Mouse (Mus musculus) lung, postnatal 25 days (tissue): ENCODE results near the gene Vsig10.
"Not testable (repeated sequence)": the region's sequence is repeated elsewhere in the genome, so short reads cannot be mapped to it uniquely, and the experiment has no call there.

Source experiments
- DNase-seq: peaks from one replicate; pipeline ENCODE4 v3.0.0; 2022; ENCODE audit warnings: low spot score

The Vsig10 gene

DNA sequence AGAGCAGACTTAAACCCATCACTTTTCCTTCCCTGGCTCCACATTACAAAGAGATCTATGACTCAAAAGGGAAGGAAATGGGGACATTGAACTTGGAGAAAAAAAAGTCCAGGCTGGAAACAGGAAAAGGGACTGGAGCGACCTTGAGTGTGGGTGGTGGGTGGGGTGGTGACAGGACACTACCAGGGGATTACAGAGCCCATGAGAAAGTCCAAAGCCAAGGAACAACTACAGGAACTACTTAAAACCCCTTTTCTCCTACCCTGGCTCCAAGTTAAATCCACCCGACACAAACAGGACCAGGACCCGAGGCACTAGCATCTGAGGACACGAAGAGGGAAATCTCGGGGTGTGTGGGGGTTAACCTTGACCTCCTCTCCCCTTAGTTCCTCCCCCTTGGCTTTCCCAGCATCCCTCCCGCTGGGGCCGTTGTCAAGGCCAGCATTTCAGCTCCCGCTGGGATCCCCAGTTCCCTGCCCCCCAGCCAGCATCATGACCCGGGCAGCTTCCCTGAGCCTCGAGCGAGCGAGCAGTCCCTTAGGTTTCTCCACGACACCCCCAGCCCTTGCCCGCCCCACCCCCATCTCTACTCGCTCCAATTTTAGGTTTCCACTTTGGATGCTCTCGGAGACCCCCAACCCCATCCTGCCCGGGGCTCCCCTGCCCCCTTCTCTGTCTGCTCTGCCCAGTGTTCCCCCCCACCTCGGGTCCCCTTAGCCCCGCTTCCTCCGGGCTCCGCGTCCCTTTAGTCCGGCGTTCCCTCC is 37.7 kb downstream of the Vsig10 start:
- DNase-seq: peak; percentile 30

DNA sequence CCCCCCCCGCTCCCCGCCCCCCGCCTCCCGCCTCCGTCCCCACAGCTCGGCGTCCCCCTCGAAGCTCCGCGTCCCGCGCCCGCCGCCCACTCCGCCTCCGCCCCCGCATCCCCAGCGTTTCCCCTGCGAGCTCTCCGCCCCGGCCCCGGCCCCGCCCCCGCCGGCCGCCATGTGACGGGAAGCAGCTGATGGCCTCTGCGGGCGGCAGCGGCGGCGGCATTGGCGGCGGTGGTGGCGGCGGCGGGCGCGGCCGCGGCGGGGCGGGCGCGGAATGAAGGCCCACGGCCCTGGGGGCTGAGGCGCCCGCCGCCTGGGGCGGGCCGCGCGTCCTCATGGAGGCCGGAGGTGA is 38.2 kb downstream of the Vsig10 start, which contains the start of gene Wsb2:
Gene Wsb2 (plus strand): TSS at position 176 of the 349 bp plus-strand sequence.
- peak; percentile 87 for DNase-seq

DNA sequence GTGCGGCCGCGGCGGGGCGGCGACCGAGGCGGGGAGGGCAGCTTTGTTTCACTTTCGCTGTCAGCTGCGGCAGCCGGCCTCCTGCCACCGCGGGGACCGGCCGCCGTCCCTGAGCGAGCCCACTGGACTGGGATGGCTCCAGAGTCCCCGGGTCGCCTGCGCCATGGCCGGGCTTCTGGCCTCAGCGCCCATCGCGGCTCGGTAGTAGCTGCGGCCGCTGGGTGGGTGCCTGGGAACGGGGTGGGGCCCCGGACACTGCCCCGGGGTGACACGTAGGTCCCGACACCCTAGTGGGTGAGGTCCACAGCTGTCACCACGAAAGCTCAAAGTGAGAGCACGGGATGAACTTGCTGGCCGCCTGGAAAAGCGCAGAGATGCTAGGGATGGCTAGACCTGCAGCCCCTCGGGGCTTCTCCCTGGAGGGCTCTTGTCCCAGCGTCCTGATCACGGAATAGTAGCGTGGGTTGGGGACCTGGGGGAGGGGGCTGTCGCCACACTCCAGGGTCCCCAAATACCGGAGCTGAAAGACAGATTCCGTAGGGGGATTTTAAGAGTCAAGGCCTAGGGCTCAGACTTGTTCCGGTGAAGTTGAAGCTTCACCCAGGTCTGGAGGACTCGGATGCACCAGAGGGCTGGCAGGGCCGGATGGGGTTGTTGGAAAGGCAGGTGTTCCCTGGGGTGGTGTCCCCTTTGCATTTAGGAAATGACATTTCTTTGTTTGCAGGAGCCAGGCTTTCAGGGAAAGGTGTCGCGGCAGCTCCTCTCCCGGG is 38.8 kb downstream of the Vsig10 start:
- no peak for DNase-seq

DNA sequence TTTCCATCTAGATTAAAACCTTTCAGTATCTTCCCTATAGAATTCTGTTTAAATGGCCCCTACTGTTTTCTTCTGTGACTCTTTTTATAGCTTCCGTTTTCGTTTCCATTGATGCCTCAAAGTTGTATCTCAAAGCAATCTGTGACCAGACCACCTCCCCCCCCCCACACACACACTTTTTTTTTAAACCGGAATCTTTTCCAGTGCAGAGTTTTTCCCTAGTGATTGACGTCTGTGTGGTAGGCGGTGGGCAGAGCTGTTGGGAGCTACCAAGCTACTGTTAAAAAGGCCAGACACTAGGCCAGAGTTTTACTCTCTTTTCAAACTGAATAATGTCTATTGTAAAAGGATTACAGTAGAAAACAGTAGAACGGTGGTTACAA is 39.4 kb downstream of the Vsig10 start:
- no peak for DNase-seq

DNA sequence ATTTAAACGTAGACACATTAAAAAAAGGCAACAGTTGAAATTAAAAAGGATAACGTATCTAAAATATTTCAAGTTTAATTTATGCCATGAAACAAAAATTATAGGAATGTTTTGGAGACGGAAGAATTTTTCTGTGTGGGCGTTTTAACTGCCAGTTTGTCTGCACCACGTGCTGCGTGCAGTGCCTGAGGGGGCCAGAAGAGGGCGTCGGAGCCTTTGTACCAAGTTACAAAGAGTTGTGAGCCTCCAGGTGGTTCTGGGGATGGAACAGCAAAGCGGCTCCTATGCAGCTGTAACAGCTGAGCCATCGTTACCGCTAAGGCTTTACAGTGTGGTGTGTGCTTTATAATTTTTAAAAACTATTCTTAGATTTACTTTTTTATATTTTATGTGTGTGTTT is 39.8 kb downstream of the Vsig10 start:
- peak; percentile 64 for DNase-seq

DNA sequence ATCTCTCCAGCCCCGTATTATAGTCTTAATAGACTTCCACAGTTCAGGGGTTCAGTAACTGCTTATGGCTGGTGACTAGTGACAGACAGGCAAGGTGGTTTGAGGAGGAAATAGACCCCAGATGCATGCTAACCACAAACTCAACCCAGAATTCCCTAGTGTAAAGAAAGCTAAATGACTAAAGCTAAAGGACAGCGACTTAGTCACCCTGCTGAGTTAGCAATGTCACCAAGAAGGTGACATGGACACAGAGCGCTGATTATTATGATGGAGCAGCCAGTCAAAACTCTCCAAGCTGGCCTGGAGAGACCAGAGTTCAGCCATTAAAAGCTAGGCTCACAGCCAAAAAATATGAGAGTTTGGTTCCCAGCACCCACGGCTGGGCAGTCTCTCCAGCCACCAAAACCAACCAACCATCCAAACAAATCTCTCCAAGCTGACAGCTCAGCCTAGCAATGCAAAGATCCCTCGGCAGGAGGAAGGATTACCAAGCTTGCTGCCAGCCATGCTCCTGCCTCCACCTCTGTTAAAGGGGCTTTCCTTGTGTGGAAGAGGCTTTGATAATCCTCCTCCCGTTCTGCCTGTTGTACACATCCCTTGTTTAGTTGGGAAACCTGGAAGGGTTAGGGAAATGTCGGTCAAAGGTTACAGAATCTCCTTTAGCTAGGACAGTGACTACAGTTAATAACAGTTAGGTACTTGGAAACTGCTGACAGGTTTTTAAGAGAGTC is 40.8 kb downstream of the Vsig10 start:
- DNase-seq: no peak

DNA sequence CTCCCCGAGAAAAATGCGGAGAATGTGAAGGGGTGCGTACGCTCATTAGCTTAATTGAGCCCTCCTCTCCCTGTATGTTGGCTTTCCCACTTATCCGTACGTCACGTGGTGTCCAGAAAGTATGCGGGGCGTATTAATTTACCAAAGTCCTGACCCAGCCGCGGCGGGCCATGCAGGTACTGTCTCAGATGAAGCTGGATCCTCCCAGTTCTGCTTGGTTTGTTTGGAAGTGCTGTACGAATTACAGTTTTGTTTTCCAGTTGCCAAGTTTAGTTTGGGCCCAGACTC is 41.3 kb downstream of the Vsig10 start:
- peak; percentile 58 for DNase-seq

DNA sequence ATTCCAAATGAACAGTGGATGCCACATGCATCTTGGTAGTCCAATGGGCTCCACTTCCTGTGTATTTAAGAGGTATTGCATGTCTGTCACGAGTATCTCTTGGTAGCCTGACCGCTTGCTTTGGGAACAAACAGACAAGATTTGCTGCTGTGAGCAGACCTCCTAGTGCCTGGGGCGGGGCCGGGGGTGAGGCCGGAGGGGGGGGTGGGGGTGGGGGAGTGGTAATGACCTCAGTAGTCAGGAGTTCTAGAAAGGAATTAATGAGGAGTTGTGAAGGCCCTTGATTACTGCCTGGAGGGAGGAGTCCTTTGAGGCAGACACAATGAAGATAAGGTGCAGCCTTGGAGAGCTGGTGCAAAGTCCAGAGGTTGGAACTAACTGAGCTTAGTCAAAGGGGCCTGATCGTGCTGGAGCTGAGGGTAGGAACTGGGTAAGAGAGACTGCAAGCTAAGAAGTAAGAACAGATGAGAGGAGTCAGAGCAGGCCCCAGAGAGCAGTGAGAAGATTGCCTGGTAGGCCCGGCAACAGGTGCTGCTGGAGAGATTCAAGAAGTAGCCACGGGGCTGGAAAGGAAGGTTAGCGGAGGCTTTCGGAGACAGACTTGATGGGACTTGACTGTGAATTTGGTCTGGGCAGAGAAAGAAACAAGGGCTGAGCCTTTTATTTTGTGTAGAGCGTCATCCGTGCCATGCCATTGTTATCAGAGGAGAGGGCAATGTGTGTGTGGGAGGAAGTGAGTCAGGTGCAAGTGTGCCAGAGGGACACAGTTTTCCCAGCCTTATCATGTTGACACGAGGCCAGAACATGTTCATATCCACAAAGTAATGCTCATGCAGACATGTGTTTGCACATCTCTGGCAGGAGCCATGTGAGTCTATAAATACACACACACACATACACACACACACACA is 42.0 kb downstream of the Vsig10 start:
- DNase-seq: peak; percentile 39

DNA sequence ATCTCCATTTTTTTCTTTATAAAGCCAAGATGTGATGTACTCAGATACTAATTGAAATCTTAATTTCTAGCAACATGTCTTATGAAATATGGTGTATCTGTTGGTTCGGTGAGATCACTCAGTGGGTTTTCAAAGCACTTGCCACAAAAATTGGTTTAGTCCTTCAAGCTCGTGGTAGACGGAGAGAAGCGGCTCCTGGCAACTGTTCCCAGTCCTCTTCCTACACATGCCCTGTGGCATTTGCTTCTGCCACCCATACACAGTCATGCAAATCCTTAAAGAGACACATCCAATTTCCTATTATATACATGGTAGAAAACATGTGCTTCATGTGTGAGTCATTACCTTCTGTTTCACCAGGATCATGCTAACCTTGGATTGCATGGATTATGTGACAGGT is 42.7 kb downstream of the Vsig10 start:
- no peak for DNase-seq

DNA sequence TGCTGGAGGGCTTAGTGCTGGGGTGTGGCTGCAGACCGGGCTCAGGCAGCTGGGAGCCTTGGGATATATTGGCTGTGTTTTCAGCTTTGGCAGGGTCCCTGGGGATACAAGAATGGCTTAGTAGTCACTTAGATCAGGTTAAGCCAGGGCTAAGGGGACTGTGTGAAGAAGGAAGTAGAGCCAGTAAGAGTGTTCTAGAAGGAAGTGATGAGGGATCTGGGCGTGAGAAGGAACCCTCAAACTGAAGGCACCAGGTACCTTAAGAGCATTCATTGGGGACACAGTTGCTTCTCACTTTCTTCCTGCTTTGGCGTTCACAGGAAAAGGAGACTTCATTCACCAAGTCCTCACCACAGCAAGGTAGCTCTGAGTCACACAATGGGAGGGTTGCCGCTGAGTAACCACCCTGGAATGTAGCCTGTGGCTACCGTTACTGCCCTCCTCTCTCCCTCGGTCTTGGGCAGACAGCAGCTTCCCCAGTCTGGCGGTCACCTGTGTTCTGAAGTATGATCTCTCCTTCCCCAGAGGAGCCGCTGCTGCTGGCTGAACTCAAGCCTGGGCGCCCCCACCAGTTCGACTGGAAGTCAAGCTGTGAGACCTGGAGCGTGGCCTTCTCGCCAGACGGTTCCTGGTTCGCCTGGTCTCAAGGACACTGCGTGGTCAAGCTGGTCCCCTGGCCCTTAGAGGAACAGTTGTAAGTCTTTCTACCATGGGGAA is 44.3 kb downstream of the Vsig10 start:
- peak; percentile 73 for DNase-seq

DNA sequence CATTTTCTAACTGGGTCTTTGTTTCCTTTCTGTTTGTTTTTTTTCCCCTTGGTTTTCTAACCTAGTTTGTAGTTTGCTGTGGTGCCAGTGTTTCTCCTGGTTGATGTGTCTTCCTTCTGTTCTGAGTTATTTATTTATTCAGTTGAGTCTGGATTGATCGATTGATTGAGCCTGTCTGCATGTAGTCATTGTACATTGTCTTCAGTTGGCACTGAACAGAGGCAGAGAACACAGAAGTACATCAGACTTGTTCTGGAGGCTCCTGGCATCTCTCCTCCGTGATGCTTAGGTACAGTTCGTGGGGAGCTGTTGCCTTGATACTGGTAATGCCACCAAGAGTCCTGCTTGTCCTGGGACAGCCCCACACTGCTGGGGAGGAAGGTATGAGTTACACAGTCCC is 45.9 kb downstream of the Vsig10 start:
- DNase-seq: no peak

DNA sequence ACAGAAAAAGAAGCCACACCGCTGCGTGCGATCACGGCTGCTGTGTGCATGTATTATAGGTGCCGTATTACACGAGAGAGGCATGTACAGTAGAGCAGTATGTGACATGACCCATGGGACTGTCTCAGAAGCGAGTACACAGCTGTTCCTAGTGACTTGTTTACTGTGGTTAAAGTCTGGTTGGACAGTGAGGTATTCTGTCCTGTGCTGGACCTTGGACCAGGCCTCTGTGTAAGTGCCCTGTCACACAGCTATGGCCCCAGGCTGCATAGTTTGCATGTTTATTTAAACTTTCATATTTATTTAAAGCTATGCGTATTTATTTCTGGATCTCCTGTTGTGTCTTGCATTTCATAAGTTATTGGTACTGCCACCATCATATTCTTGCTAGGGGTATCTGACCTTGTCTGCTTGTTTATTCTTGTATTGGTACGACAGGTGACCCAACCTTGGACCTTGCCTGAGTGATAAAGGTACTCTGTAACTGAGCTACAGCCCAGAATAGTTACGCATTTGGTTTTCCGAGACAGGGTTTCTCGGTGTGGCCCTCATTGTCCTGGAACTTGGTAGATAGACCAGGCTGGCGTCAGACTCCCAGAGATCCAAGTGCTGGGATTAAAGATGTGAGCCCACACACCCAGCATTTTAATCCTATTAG is 47.1 kb downstream of the Vsig10 start:
- no peak for DNase-seq

DNA sequence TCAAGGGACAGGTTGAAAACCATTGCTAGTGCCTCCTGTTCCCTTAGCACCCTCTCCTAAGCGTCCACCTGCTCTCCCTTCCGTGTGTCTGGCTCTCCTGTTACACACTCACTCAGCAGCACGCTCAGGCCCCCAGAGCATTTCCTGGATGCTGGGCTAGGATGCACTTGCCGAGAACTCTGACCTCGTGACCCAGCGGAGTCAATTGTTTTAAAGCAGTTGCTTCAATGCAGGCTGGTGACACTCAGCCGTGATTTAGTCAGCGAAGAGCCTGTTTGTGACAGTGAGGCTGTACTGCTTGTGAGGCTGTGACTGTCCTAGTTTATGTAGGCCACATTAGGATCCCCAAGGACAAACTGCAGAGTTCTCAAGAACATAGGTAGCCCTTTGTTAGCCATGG is 48.3 kb downstream of the Vsig10 start:
- no peak for DNase-seq

DNA sequence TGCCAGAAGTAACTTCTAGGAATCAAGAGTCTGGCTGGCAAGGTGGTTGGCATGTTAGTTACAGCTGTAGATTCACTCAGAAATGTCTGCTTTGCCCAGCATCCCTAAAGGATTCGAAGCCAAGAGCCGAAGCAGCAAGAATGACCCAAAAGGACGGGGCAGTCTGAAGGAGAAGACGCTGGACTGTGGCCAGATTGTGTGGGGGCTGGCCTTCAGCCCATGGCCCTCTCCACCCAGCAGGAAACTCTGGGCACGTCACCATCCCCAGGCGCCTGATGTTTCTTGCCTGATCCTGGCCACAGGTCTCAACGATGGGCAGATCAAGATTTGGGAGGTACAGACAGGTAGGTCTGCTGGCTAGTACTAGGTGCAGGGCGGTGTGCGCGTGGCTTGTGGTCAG is 51.7 kb downstream of the Vsig10 start:
- DNase-seq: no peak

DNA sequence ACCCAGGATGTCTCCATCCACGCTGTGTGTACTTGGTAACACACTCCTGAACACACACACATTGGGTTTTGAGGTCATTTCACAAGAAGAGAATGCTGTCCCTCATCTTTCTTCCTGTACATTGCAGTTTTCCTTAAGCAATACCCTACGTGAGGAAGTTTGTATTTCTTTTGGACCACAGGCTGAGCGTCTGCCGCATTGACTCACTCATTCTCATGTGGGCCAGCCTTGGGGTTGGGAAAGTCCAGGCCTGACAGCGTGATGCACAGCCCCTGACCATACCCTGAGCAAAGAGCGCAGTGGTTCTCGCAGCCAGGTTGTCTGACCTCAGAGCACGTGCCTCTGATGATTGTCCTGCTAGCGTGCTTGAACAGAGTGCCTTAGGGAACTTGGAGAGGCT is 54.5 kb downstream of the Vsig10 start:
- no peak for DNase-seq

DNA sequence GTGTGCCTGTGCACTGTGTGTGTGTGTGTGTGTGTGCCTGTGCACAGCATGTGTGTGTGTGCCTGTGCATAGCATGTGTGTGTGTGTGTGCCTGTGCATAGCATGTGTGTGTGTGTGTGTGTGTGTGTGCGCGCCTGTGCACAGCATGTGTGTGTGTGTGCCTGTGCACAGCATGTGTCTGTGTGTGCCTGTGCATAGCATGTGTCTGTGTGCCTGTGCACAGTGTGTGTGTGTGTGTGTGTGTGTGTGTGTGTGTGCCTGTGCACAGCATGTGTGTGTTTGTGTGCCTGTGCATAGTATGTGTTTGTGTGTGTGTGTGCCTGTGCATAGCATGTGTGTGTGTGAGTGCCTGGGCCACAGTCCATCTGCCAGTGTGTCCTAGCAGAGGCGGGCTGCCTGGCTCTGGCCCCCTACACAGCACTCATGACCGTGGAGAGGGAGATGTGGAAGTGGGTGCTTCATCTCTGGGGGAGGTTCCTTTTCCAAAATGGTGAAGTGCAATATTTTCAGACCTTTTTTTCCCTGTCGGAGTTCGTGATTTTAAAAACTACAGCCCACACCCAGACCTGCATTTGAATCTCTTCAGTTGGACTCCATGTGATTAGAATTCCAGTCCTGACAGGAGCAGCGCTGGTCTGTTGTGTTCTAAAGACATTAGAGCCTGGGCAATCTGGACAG is 55.6 kb downstream of the Vsig10 start:
- DNase-seq: no peak

DNA sequence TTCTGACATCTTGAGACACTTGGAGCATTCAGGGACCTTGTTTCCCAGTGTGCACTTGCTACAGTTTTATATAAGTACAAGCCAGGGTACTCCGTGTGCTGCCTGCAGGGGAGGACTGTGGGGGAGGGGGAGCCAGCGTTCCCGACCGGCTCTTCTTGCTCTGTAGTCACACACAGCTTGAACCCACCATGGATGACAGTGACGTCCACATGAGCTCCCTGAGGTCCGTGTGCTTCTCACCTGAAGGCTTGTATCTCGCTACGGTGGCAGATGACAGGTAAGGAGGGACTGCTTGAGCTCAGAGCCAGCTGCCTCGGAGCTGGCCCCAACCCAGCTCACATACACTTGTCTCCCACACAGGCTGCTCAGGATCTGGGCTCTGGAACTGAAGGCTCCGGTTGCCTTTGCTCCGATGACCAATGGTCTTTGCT is 57.5 kb downstream of the Vsig10 start:
- DNase-seq: no peak

DNA sequence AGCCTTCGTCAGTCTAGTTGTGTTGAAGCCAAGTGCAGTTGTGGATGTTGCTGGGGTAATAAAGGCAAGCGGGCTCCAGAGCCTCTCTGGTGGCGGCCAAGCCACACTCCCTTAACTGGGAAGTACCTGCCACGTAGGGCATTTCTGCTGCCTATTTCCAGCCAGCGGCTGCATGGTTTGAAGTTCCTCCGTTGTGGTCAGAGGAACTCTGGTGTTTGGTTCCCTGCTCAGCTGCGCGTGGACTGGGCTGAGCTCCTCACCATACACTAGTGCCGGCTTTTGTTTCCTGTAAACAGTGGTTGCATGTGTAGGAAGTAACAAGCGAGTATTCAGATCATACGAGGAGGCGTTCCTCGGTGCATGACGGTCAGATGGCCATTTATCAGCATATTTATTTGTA is 58.8 kb downstream of the Vsig10 start:
- DNase-seq: not testable (repeated sequence)

DNA sequence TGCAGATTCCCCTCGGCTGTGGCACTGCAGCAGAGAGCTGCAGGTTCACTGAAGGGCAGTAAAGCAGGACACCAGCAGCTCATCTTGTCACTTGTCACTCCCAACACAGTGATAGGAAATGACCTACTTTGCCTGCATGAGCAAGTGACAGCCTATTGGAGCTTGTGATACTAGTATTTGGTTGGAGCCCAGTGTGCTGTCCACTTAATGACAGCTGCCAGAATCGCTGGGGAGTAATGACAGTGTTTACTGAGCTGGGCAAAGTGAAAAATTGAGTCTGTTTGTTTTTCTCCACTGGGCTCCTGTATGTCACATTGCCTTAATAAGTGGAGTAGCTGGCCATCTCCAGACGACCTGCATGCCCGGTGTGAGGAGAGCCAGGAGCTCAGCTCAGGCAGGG is 61.3 kb downstream of the Vsig10 start:
- DNase-seq: no peak

DNA sequence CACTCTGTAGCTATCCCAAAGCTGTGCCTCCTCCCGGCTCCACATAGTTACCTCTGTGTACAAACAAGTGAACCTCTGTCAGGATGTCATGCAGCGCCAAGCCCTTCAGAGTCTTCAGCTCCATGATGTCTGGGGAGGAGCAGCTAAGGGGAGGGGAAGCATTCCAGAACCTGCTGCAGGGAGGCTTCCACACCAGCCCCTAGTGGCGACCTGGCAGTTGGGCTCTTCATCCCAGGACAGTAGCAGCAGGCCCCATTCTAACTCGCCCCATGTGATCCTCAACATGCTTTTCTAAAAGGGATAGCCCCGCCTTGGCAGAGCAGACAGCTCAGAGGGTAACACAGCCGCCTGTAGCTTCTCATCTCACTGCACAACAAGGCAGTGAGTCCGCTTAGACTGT is 62.9 kb downstream of the Vsig10 start:
- no peak for DNase-seq
